Mouse (Mus musculus) cortical plate, adult 2 months (tissue): ENCODE measurements at regions not wholly inside any gene's neighbourhood (a gene's known extent, or its start where the extent isn't known, plus 50 kb on each side); places are given as distances from the start of the nearest gene placed in this dataset.

Source experiments
- CTCF ChIP-seq: fragments of 200-500 bp; IDR thresholded peaks from 2 replicates; pipeline ENCODE4 v1.5.1; 2011; ENCODE audit warnings: mild to moderate bottlenecking, control low read depth, low read length; ENCODE audit not compliant: insufficient read depth; ENCODE audit errors: extremely low read depth
- POLR2A ChIP-seq: fragments of 200-500 bp; IDR thresholded peaks from 2 replicates; pipeline ENCODE4 v1.6.1; 2011; ENCODE audit warnings: mild to moderate bottlenecking, low read length, control low read depth; ENCODE audit not compliant: insufficient read depth; ENCODE audit errors: extremely low read depth

DNA sequence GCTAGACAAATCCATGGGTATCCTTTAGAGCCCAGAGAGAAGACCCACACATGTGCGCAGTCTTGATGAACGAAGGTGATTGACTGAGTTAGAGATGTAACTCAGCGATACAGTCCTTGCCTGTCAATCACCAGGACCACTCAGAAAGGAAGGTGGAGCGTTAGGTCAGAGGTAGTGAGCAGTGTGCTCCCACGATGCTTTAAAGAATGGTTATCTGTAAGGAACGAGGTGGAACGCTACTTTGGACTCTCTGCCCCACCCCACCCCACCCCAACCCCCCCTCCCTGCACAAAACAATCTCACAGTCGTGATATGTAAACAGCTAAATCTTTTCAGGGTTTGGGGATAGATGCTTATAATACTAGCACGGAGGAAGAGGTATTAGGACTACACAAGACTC, 144.0 kb upstream of the Jmjd1c start:
- no peak for TF ChIP-seq CTCF
- no peak for TF ChIP-seq POLR2A
